Mouse (Mus musculus) ZHBTc4 (cell line): ENCODE data around the gene Sec22a.
A peak's percentile ranks its signal among the peaks of the same experiment; 100 is the strongest.

Source experiments
- DNase-seq: peaks from one replicate; pipeline ENCODE4 v3.0.0-alpha.2; 2011; ENCODE audit warnings: low read depth, low spot score

Gene Sec22a

GRCm38 (mm10) chr16:35363150-35364062 is at the start of gene Sec22a:
TSS of gene Sec22a (minus strand) at chr16:35363918.
- DNase-seq = peak; percentile 98

GRCm38 (mm10) chr16:35406706-35407105 is 43.0 kb upstream of the Sec22a start:
- DNase-seq = no peak

- no peak for DNase-seq
Observed at GRCm38 (mm10) chr16:35406166-35406565, 42.4 kb upstream of the Sec22a start.

- DNase-seq = no peak
Observed at GRCm38 (mm10) chr16:35405348-35406080, 41.8 kb upstream of the Sec22a start.

- DNase-seq = peak; percentile 39
Observed at GRCm38 (mm10) chr16:35404864-35405263, 41.1 kb upstream of the Sec22a start.

GRCm38 (mm10) chr16:35403891-35404290 is 40.2 kb upstream of the Sec22a start:
- no peak for DNase-seq

GRCm38 (mm10) chr16:35403356-35403755 is 39.6 kb upstream of the Sec22a start:
- no peak for DNase-seq

GRCm38 (mm10) chr16:35392813-35393212 is 29.1 kb upstream of the Sec22a start:
- DNase-seq = no peak

- no peak for DNase-seq
Observed at GRCm38 (mm10) chr16:35385654-35386053, 21.9 kb upstream of the Sec22a start.

GRCm38 (mm10) chr16:35380048-35380447 is 16.3 kb upstream of the Sec22a start:
- no peak for DNase-seq

- peak; percentile 15 for DNase-seq
Observed at GRCm38 (mm10) chr16:35379344-35379743, 15.6 kb upstream of the Sec22a start.

GRCm38 (mm10) chr16:35364063-35364428 is 328 bp upstream of the Sec22a start:
- no peak for DNase-seq

GRCm38 (mm10) chr16:35362221-35362620 is 1.5 kb downstream of the Sec22a start:
- DNase-seq = peak; percentile 40

GRCm38 (mm10) chr16:35360593-35360992 is 3.1 kb downstream of the Sec22a start:
- peak; percentile 86 for DNase-seq

GRCm38 (mm10) chr16:35357449-35357848 is 6.3 kb downstream of the Sec22a start:
- DNase-seq = no peak

GRCm38 (mm10) chr16:35330451-35330850 is 33.3 kb downstream of the Sec22a start:
- DNase-seq = no peak

GRCm38 (mm10) chr16:35319773-35320172 is 43.9 kb downstream of the Sec22a start:
- DNase-seq = no peak

- DNase-seq = peak; percentile 54
Observed at GRCm38 (mm10) chr16:35319335-35319734, 44.4 kb downstream of the Sec22a start.

- no peak for DNase-seq
Observed at GRCm38 (mm10) chr16:35318397-35318796, 45.3 kb downstream of the Sec22a start.

- no peak for DNase-seq
Observed at GRCm38 (mm10) chr16:35317460-35317859, 46.3 kb downstream of the Sec22a start.

- no peak for DNase-seq
Observed at GRCm38 (mm10) chr16:35316856-35317264, 46.9 kb downstream of the Sec22a start.

GRCm38 (mm10) chr16:35315496-35315895 is 48.2 kb downstream of the Sec22a start:
- DNase-seq = no peak

- DNase-seq = no peak
Observed at GRCm38 (mm10) chr16:35311586-35311985, 52.1 kb downstream of the Sec22a start.
